Mouse (Mus musculus) yolk sac, embryonic 10.5 days (tissue): ENCODE data around the gene Dio3.

Experiments
- DNase-seq: peaks from one replicate; pipeline ENCODE4 v3.0.0-alpha.2; 2017; ENCODE audit warnings: low spot score

Gene Dio3

GRCm38 (mm10) chr12:110319696-110320095 lies 40.8 kb downstream of the Dio3 start:
- no peak for DNase-seq
